Mouse (Mus musculus): ENCODE results near the gene Chchd5.

DNA sequence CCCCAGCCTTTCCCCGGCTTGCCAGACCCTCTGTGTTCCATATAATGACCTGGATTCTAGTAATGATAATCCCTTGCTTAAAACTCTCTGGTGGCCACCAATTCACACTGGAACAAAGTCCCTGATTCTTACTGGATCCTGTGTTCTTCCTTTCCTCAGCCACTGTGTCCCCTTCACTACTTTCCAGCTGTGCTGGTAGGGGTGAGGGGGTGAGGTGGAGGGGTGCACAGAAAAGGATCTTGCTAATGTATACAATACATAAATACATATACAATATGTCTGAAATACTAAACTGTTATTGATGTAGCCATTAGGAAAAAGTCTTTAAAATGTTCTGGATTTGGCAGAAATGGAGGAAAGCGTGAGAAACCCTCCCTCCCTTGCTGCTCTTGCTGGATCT, 1.3 kb downstream of the Chchd5 start:
- TF ChIP-seq POLR2A (IDR thresholded peaks at IDR 0.05; ENCODE audit: insufficient read length, low read depth) (no peak), E2F4 (IDR thresholded peaks at IDR 0.05; ENCODE audit: insufficient read depth) (no peak), MAX (IDR thresholded peaks at IDR 0.05; ENCODE audit: low read depth) (no peak)
